Mouse (Mus musculus): Measurements from ENCODE around the gene Fcrl6.

GRCm38 (mm10) chr1:172651288-172651987 lies 49.1 kb upstream of the Fcrl6 start:
- TF ChIP-seq GATA1 (IDR thresholded peaks at IDR 0.05; ENCODE audit: low read length) (no peak), TAL1 (IDR thresholded peaks at IDR 0.05; ENCODE audit: low read length) (no peak)

Data from erythroblast, embryonic 14.5 days (primary cell).